Mouse (Mus musculus): Measurements from ENCODE around the gene Gpx5.

The Gpx5 gene

GRCm38 (mm10) chr13:21292631-21293030 lies at the start of gene Gpx5:
Gpx5 (minus strand) TSS chr13:21292731.
- DNase-seq (ENCODE audit: low spot score) = no peak

GRCm38 (mm10) chr13:21327424-21327823 lies 34.9 kb upstream of the Gpx5 start:
- no peak for DNase-seq (ENCODE audit: low spot score)

GRCm38 (mm10) chr13:21326657-21327211 lies 34.2 kb upstream of the Gpx5 start:
- peak; percentile 53 for DNase-seq (ENCODE audit: low spot score)

GRCm38 (mm10) chr13:21326191-21326590 lies 33.7 kb upstream of the Gpx5 start:
- no peak for DNase-seq (ENCODE audit: low spot score)

- DNase-seq (ENCODE audit: low spot score) = no peak
Observed at GRCm38 (mm10) chr13:21323405-21323804, 30.9 kb upstream of the Gpx5 start.

- no peak for DNase-seq (ENCODE audit: low spot score)
Observed at GRCm38 (mm10) chr13:21322509-21323375, 30.2 kb upstream of the Gpx5 start.

- no peak for DNase-seq (ENCODE audit: low spot score)
Observed at GRCm38 (mm10) chr13:21321890-21322494, 29.5 kb upstream of the Gpx5 start.

- DNase-seq (ENCODE audit: low spot score) = no peak
Observed at GRCm38 (mm10) chr13:21320262-21320661, 27.7 kb upstream of the Gpx5 start.

GRCm38 (mm10) chr13:21313903-21314302 lies 21.4 kb upstream of the Gpx5 start:
- DNase-seq (ENCODE audit: low spot score) = no peak

- no peak for DNase-seq (ENCODE audit: low spot score)
Observed at GRCm38 (mm10) chr13:21312854-21313253, 20.3 kb upstream of the Gpx5 start.

GRCm38 (mm10) chr13:21311926-21312325 lies 19.4 kb upstream of the Gpx5 start, which contains the start of gene Gpx6:
Gpx6 (plus strand) TSS chr13:21312125.
- DNase-seq (ENCODE audit: low spot score) = no peak

- DNase-seq (ENCODE audit: low spot score) = no peak
Observed at GRCm38 (mm10) chr13:21309788-21310187, 17.3 kb upstream of the Gpx5 start.

GRCm38 (mm10) chr13:21304483-21305066 lies 12.0 kb upstream of the Gpx5 start:
- no peak for DNase-seq (ENCODE audit: low spot score)

GRCm38 (mm10) chr13:21298557-21298956 lies 6.0 kb upstream of the Gpx5 start:
- no peak for DNase-seq (ENCODE audit: low spot score)

GRCm38 (mm10) chr13:21279559-21279958 lies 13.0 kb downstream of the Gpx5 start:
- DNase-seq (ENCODE audit: low spot score) = peak; percentile 77

- no peak for DNase-seq (ENCODE audit: low spot score)
Observed at GRCm38 (mm10) chr13:21279076-21279475, 13.5 kb downstream of the Gpx5 start.

- DNase-seq (ENCODE audit: low spot score) = no peak
Observed at GRCm38 (mm10) chr13:21276551-21276950, 16.0 kb downstream of the Gpx5 start.

- peak; percentile 82 for DNase-seq (ENCODE audit: low spot score)
Observed at GRCm38 (mm10) chr13:21275815-21276550, 16.5 kb downstream of the Gpx5 start.

GRCm38 (mm10) chr13:21275021-21275814 lies 17.3 kb downstream of the Gpx5 start:
- DNase-seq (ENCODE audit: low spot score) = no peak

- no peak for DNase-seq (ENCODE audit: low spot score)
Observed at GRCm38 (mm10) chr13:21268262-21268661, 24.3 kb downstream of the Gpx5 start.

- no peak for DNase-seq (ENCODE audit: low spot score)
Observed at GRCm38 (mm10) chr13:21267541-21267940, 25.0 kb downstream of the Gpx5 start.

Measured in left cerebral cortex, adult 11 months (tissue).